Mouse (Mus musculus) layer of hippocampus, postnatal 25 days (tissue): ENCODE results near the gene Ptprg. TPM values are rescaled to one million over a fixed set of nuclear protein-coding genes. Genes with fewer than 3 reads are reported as not detected.

Experiments used
- DNase-seq, 2 experiments: peaks; one replicate each; pipeline ENCODE4 v3.0.0; 2022; ENCODE audit warnings: mixed read lengths in 2 of 2, low spot score in 1 of 2; ENCODE audit errors: extremely low spot score in 1 of 2
- total RNA-seq, 2 experiments: library from RNA; stranded (reverse); gene quantifications; 2 replicates each; pipeline ENCODE4 v1.2.3; 2021

The Ptprg gene
- total RNA-seq, 2 experiments from 2014 or later: 109 to 133 TPM

DNA sequence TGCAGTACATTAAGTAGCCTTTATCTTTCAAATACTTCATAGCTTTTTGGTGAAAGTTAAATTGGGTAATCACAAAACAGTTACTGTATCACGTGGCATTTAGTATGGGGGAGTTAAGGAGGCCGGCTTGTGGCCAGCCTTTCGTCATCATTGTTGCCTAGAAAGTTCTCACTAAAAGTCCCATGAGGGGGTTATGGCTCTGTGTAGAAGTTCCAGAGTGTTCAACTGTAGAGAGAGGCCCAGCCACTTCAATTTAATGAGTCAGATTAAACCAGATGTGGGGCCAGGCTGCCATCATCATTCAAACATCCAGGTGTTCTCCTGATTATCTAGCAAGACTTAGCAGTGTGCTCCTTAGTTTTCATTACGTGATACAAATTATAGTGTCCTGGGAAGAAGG, 613.9 kb downstream of the Ptprg start:
- DNase-seq: no peak

DNA sequence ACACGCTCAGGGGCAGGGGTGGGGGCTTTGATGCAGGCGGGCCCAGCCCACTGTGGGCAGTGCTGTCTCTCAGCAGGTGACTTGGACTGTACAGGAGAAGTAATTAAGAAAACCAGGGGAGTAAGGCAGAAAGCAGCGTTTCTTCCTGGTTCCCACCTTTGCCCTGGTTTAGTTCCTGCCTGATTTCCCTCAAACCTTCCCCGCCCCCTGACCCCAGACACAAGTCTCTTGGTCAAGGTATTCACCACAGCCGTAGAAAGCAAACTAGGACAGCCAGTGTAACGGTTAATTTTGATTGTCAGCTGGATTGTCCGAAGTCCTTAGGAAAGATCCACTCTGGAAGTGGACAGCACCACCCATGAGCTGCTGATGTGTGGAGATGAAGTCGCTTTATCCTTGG, 614.3 kb downstream of the Ptprg start:
- DNase-seq: no peak

DNA sequence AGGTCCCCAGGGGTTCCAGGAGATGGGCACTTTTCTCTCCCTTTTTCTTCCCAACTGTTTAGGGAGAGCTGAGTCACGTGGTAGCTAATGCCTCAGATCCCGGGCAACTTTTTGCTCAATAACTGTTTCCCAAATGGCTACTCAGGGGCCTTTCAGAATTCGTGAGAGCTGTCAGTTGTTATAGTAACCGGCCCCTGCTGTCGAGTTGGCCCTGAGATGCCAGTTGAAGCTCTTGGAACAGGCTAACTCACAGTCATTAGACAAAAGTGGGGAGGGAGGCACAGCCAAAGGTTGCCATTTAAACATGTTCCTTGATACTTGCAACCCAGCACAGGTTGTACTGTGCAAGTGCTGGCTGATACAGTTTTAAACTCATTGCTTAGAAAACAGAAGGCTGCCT, 624.1 kb downstream of the Ptprg start:
- DNase-seq: no peak

DNA sequence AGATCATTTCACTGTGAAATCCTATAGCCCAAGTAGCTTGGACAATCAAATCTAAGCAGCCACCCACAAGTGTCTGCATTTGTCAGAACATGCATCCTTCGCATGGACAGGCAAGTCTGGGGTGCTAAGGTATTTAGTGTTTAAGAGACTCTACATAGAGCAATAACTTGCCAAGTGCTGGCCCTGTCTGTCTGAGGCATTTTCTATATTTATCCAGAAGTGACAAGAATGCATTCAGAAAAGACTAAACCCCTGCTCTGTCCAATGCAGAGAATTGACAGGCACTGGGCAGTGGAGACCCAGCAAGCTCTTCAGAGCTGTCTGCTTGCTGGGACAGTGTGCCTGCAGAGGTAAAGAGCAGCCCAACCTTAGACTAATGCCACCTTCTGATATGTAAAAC, 625.3 kb downstream of the Ptprg start:
- DNase-seq: no peak

DNA sequence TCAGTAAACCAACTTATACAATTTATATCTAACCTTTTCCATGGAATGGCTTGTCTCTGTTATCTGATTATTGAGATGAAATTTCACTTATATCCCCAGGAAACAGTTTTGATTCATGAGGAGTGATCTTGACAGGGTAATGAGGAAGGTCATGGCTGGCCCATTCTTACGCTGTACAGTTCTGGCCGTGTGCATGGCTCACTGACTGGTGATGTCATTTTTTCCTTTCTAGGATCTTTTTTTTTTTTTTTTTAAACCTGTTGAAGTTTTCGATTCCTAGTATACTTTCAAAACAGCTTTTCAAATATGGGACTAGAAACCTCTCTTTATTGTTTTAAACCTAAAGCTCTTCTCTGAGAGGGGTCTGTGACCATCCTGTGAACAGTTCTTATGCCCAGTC, 626.8 kb downstream of the Ptprg start:
- DNase-seq: no peak

DNA sequence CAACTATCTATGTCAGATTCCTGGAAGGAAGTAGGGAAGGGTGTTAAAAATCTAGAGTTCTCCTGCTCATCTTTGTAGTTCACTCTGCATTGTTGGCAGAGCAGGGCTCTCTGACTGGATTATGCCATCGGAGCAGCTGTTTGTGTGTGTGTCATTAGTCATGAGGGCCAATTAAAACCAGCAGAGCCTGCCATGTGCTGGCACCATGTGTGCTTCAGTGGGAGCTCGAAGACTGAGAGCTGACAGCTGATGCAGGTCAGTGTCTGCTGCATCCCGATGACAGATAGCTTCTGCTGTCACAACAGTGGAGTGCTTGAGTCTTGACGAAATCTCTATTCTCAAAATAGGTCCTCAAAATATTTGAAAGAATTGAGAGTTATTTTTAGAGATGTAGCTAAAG, 631.7 kb downstream of the Ptprg start:
- DNase-seq: peak in 1 of 2 experiments; percentile 24

DNA sequence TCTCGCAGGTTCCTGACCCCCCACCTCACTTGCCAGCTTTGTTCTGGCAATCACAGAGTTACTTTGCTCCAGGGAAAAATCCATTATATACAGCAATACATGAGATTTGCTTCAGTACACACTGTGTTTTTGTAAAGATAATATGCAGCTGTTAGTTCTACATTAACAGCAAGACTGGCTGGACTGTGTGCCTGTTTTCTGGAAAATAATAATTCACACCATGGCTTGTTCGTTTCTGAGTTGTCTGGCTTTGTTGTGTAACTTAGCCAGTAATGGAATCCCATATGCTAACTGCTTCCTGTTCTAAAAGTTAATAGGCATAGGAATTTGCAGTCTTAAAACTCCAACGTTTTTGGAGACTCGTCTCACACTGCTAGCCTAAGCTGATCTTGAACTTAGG, 635.0 kb downstream of the Ptprg start:
- DNase-seq: no peak

DNA sequence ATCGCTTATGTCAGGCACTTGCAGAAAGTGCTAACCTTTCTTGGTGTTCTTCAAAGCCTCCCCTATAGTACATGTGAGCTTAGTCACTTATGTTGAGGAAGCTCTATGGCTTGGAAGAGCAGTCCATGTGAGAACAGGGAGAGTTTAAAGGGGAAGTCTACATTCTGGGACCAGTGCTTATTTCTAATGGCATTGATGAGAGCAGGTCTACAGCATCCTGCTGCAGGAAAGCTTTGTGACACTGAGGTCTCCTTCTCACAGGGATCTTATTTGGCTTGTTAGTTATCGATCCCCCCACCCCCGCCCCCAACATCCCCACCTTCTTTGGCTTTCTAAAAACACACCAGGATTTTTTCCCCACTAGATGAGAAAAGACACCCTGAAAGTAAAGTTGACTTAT, 635.9 kb downstream of the Ptprg start:
- no peak for DNase-seq

DNA sequence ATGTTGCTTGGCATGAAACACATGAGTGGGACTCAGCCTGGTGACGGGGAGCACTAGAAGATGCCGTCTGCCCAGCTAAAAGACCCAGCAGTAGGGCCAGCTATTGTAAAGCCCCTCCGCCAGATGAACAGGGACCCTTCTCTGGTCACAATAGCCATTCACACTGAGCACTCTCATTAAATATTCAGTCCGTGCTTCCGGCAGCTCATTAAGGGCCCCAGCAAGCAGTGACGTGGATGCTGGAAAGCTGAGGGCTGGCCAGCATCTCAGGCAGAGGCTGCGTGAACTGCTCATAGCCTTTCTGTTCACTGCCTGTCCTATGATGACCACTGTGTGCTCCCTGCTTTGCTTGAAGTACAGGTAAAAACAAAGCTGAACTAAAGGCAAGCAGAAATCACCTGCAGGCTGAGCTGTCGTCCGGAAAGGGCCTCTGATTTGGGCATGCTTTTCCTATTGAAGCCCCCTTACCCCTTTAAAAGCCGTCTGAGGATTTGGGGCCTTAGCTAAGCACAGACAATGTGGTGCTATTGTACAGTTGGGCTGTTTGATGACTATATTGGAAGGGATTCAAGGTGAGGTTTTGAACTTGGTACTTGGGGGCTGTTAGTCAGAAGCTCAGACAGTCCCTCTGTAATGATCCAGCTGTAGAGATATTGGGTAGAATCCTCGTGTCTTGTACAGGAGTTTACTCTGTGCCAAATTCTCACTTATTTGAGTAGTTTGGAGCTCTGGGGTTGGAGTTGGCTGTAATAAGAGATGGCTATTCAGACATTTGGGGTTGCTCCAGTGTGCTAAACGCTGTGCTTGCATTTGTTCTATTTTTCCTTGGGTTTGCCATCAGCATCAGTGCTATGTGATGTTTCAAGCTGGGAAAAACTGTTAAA, 636.6 kb downstream of the Ptprg start:
- no peak for DNase-seq

DNA sequence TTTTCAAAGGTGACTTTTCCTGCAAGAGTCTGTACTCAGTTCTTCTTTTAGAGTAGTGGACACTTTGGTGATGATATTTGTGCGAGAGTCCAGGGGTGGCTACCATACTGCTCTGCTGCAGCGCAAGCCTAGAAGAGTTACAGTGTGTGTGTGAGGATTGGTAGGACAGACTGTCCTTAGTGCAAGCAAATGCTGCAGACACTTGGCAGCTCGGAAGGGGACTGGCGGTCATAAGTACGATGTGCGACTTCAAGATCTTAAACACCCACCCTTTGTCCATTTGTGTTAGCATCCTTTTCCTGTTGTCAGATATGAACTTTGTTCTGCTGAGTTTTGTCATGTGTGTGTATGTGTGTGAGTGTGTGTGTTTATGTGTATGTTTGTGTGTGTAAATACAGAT, 637.7 kb downstream of the Ptprg start:
- DNase-seq: no peak

DNA sequence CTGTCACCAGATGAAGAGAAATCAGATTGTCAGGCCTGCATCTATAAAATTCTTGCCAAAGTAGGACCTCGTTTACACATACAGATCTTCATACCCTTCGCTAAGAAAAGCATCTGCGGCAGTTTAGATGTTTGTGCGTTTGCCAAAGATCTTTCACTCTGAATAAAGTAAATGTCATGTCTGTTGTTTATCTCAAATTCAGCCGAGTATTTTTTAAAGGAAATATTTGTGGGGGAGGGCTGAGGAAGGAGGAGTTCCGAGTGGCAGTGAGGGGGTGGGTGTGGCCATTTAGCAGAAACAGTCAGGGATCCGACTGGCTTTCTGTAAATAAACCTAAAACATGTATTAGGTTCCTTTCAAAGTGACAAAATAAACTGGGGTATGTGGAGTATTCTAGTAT, 645.4 kb downstream of the Ptprg start:
- DNase-seq: no peak

DNA sequence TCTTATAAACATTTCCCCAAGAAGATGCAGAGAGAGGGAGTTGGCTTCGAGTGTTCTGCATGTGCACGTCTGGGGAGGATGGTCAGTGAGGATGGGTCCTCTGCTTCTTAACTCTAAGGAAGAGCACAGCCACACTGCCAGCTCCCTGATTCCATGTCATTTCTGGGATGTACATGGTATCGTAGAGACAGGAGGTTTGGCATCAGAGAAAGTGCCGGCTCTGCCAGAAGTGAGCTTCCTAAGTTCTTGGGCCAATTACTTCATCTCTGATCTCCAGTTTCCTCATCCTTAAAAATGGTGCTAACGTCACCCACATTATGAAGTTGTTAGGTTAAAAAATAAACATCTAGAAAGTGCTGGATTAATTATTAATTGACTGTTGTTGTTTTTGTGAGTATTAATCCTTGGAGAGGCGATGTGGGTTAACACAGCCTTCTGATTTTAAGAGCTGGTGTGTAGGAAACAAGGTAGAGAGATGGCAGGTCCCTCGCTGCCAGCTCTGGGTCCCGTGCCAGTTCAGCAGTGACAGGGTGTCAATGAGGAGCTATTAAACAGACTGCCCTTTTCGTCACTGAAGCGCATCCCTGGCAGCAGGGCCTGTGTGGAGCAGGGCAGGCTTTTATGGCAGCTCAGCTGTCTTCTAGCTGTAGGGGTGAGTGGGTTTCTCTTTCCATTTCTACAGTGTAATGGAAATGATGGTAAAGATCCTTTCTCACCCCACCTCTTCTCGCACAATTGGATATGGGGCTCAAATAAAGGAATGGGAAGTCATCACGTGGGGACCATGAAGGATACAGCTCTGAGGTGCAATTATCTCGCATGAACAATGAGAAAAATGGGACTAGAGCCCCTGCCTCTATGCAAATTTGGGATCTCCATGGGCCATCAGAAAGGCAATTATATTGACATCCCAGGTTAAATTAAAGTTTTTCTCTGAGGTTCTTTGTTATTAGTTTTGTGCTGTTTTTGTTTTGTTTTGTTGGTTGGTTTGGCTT, 646.9 kb downstream of the Ptprg start:
- no peak for DNase-seq

DNA sequence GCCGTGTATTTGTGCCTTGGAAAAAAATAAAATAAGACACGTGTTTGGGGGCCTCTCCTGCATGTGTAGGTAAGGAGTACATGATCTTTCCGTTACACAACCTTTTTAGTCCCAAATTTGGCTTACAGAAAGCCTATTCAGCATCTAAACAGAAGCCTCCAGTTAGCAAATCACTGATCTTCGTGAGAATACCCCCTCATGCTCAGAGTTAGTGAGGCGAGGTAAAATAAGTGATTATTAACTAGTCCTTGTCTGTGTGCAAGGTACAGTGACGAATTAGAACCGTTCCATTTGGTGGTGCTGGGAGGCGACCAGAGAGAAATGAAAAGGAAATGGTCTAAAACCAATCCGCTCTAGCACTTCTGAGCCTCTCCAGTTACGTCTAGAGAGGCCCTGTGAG, 648.9 kb downstream of the Ptprg start:
- no peak for DNase-seq

DNA sequence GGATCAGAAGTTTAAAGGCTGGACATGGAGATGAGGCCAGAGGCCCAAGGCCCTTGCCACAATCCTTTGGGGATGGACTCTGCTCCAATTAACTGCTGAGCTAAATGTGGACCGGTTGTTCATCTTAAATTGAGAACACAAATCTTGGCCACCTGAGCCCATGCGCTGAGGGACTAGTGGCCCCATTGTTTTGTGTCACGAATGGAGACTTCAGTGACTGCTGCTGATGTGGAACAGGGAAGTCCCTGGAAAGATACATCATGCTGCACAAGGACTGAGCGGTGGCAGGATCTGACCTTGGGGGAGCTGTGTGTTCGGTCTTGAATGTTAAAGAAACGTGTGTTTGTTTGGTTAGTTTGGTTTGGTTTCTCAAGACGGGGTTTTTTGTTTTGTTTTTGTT, 649.7 kb downstream of the Ptprg start:
- no peak for DNase-seq

DNA sequence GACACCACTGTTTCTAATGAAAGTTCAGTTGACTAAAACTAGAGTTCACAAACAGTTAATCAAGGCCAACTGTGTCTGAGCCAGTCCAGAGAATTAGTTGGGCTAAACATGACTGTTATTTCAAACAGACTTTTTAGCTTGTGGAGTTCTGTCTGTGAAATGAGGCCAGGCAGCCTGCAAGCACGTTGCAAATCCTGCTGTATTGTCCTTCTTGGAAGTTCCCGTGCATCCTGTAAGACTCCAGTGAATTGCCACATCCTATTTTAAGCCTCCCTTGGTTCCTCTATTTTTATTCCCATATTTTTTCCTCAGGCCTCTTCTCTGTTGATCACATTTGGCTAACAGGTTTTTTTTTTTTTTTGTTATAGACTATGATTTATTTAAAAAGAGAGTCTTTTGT, 652.8 kb downstream of the Ptprg start:
- no peak for DNase-seq

DNA sequence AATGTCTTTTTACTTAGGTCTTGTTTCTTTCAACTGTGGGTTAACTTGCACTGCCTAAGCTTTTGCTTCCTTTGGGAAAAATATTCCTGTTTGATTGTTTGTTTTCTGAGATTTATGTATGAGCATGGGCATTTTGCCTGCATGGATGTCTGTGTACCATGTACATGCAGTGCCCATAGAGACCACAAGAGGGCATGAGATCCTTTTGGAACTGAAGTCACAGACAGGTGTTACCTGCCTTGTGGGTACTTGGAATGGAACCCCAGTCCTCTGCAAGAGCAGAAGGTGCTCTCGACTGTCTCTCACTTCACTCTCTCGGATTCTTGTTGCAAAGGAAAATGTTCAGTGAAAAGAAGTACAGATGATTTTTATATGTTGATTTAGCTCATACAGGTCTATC, 655.2 kb downstream of the Ptprg start:
- DNase-seq: peak in 1 of 2 experiments; percentile 46

DNA sequence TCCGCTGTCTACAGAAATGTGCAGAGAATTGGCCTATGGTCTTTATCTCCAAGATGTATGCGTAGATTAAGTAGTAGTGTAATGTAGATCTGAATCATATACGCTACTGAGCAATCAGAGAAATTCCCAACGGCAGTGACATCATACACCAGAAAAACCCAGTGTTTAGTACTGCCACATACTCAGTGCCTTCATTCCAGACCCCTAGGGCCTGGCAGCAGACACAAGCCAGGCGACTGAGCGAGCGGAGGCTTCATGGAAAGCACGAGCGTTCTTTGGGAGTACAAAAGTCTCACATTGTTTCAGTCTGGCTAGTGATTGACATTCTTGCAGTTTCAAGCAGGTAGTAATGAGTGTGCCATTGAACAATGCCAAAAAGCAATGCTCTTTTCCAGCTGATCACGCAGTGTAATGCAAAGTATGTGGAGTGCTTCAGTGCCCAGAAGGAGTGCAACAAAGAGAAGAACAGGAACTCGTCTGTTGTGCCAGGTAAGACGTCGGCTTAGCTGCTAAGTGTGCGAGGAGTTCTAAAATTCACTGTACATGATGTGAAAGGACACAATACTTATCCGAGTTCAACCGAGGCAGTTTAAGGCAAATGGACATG, 665.3 kb downstream of the Ptprg start:
- DNase-seq: no peak

DNA sequence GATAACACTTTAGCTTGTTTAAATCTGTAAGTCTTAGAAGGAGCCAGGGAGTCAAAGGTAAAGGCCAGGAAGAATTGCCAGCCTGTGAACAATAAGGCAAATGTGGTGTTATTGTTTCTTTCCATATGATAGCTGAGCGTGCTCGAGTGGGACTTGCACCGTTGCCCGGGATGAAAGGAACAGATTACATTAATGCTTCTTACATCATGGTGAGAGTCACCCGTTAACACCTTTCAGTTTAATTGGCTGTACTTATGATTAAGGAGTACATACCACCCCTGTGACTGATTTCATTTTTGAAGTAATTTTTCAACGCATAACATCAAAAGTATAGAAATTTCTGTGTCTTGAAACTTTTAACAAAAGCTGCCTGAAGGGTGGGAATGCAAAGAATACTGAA, 666.5 kb downstream of the Ptprg start:
- DNase-seq: no peak

DNA sequence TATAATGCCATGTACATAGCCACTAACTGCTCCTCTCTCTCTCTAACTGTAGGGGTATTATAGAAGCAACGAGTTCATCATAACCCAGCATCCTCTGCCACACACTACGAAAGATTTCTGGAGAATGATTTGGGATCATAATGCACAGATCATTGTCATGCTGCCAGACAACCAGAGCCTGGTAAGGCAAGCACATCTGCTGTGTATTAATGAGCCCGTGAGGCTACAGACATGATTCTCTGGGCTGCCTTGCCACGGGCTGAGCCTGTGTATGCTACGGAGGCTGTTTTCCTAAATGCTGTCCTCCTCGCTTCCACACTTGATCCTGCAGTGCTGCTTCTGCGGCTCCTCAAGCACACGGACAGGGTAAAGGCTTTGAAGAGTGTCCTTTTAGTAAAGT, 667.2 kb downstream of the Ptprg start:
- DNase-seq: no peak

DNA sequence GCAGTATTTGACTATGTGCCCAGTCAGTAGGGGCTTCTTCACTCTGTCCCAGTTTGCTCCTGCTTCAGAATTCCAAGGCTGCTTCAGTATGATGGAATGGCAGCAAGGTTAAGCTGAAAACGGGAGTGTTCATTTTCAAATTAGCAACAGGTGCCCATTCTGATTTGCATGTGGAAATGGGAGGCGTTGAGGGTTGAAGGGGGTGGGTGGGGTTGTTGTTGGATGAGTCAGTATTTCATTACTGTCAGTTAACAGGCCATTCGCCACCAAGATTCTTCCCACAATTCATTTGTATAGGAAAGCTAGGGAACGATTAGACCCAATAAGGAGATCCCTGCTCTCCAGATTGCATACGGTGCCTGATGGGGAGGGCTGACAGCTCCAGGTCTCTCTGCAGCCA, 668.2 kb downstream of the Ptprg start:
- DNase-seq: no peak

DNA sequence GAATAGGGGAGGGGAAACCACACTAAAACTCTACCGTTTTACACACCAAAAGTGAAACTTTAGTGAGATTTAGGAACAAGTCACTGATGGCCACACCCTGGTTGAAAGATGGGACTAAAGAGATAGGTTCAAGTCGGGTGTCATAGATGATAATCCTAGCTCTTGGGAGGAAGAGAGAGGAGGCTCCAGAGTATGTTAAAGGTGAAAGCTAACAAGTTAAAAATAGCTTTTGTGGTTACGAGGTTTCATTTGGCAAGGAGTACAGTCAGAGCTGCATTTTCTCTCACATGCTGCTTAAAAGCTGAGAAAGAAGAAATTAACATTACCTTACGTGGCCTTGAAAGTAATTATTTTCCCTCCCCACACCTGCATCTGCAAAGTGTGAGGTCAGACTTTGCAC, 690.4 kb downstream of the Ptprg start:
- no peak for DNase-seq
